Mouse (Mus musculus): ENCODE results near the gene Afmid. TPM values are rescaled to one million over a fixed set of nuclear protein-coding genes. Genes with fewer than 3 reads are reported as not detected.

Afmid gene
- total RNA-seq, 2 experiments from 2014 or later, result 1.9 to 3.1 TPM

DNA sequence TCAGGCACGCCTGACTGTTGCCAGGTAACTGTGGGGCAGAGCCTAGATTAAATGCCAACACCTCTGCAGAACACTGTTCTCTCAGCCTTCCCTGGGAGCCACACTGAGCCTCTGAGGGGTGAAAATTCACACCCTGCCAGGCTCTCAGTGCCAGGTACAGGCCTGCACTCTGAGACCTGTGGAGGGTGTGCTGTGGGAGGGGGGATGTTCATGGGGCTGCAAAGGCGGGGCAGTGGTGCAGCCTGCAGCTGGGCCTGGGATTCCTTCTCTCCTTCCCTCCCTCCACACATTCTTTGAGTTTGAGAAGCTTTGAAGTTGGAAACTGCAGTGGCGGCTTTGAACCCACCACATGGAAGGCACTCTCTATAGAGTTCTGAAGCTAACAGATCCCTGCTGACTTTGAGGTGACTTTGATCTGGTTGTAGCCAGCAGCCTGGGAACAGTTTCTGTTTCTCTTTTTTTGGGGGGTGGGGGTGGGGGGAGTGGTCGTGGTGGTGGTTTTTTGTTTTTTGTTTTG, 31.6 kb upstream of the Afmid start:
- DNase-seq, result no peak

GRCm38 (mm10) chr11:117796954-117797353, 28.8 kb upstream of the Afmid start:
- DNase-seq, result no peak

DNA sequence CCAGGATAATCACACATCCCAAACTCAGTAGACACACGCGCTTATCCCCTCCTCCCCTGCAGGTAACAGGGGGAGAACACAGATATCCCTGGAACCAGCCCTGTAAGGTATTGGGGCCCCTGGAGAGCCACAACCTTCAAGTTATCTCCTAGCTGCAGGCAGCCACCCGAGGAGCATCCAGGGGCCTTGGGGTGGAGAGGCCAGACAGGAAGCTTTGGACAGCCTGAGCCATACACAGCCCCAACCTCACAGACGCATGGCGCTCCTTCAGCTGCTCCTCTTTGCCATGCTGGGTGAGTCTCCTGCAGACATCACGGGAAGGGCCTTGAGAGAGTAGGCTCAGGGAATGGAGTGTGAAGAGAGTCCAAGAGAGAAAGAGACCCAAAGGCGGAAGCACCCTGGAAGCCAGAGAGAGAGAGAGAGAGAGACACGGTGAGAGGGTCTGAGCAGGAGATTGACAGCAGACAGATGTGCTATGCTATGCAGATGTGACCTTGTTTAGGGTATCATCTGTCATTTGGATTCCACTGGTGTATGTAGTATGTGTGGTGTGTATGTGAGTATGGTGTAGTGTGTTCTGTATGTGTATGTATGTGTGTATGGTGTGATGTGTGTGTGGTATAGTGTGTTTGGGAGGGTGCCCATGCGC, 28.1 kb upstream of the Afmid start, which contains the start of gene 6030468B19Rik:
6030468B19Rik (plus strand) TSS at position 150 of the 649 bp plus-strand sequence.
- DNase-seq, result no peak

- DNase-seq, result no peak
Measured at GRCm38 (mm10) chr11:117798160-117798541, 27.6 kb upstream of the Afmid start.

GRCm38 (mm10) chr11:117799174-117799573, 26.6 kb upstream of the Afmid start:
- DNase-seq, result no peak

GRCm38 (mm10) chr11:117800038-117800437, 25.7 kb upstream of the Afmid start:
- DNase-seq, result no peak

DNA sequence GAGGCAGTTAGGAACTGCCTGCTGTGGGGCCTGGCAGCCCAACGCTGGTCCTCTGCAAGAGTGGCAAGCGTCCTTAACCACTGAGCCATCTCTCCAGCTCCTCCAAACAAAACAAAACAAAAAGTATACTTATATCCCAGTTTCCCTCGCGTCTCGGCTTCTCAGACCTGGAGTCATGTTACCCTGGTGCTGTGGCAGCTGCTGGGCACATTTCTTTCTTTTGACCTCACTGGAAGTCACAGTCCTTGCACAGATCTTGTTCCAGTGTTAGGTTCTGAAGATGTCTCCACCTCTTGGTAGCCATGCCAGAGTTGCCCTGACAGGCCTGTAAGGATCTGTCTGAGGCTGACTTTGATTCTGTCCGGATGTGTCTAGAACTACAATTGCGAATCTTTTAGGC, 24.1 kb upstream of the Afmid start:
- no peak for DNase-seq

DNA sequence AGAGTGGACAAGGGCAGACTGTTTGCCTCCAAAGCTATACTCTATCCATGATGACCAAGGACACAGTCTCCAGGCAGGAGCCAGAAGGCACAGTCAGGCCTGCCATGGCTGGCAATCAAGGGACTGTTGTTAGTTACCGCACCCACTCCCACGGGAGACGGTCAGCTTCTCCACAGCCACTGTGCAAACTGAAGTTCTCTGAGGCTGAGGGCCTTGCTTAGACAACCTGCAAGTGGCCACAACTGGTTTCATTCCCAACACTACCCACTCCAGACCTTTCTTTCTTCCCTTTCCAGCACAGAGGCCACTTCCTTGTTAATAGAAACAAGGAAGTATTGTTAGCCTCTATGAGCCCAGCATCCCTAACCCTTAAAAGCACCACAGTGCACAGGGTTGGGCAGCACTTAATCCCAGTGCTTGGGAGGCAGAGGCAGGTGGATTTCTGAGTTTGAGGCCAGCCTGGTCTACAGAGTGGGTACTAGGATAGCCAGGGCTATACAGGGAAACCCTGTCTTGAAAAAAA, 22.5 kb upstream of the Afmid start:
- DNase-seq, result no peak

GRCm38 (mm10) chr11:117806781-117807180, 18.9 kb upstream of the Afmid start:
- no peak for DNase-seq

- DNase-seq, result peak; percentile 82
Measured at GRCm38 (mm10) chr11:117809407-117810311, 16.1 kb upstream of the Afmid start, which contains the start of the genes Gm20708 and Syngr2. Gene Gm20708 (plus strand): TSS chr11:117809668. Gene Syngr2 (plus strand): TSS chr11:117809668.

DNA sequence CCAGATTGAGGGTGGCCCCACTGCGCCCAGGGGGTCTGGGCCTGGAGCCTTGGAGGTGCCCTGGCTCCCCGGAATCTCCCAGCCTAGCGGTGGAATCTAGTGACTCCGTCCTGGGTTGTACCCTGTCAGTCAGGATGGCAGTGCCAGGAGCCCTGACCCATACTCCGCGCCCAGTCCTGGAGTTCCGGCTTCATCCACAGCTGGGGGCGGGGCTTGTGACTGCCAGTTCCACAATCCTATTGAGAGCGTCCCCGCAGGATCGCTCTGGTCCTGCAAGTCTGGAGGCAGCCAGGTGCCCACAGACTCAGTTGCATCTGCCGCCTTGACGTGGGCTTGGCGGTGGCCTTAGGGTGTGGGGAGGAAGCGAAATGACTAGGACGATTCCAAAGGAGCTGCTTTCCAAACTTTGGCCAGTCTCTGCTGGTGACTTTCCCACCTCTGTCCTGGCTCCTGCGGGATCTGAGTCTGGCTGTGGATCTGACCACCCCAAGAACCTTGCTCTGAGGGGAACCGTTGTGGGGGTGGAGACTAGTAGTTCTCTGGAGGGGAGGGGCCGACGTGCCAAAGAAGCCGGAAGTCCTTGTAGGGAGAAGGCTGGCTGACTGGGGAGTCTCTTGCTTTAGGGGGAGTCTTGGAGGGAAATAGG, 15.2 kb upstream of the Afmid start:
- peak; percentile 86 for DNase-seq

GRCm38 (mm10) chr11:117813867-117814266, 11.9 kb upstream of the Afmid start:
- DNase-seq, result no peak

DNA sequence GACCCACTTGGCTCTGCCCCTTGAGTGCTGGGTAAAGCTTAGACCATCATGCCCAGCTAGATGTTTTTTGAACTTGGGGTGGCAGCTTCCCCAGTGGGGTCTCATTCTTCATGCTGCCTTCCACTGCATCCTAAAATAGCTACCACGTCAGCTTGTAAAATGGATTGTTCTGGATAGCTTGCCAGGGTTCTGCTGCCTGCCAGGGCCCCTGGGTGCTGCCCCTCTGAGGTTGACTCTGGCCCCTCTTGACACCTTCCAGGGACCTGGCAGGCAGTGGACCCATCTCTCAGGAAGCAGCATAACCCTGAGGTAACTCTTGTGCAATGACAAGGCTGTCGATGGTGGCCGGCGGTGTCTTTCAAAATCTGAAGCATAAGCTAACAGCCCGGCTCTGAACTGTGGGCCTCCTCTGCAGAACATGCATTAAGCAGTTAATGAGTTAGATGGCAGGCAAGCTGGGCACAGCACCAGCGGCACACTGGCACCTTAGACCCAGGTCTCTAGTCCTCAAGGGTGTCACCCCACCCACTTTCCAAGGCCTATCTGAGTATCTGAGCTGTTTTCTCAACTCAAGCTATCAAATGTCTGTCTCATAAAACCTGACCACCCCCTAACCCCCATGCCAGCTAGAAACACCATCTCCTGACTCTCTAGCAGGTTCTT, 10.9 kb upstream of the Afmid start:
- DNase-seq, result no peak

DNA sequence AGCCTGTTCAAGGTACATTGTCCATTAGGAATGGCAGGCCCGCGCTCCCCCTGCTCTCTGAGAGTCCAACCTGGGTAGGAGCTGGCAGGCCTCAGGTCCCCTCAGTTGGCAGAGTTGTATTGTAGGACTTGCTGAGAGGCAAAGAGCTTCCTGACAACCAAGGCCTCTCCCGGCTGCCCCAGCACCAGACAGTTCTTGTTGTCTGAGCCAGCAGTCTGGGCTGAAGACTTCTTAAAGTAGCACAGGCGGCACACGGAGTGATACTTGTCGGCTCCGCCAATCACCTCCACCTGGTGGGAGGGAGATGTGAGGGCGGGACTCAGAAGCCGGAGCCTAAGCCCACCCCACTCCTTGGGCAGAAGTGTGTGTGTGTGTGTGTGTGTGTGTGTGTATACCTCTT, 9.9 kb upstream of the Afmid start:
- peak; percentile 57 for DNase-seq

DNA sequence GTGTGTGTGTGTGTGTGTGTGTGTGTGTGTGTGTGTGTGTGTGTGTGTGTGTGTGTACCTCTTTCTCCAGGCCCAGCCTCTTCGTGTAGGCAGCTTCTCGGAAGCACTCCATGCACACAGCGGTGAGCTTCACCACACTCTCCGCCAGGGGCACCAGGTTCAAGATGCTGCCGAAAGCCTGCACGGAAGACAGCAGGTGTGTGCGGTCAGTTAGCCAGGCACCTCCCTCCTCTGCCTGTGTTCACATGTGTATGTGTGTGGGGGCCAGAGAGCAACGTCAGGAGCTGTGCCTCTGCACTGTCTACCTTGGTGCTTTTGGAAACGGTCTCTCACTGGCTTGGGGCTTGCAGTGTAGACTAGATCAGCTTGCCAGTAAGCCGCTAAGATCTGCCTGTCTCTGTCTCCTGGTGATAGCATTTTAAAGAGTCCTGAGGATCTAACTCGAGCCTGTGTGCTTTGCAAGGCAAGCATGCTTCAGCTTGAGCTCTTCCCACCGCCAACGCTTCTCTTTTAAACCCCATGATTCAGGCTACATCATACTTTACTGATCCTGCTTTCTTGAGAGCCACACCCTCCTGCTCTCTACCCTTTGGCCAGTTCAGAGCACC, 9.2 kb upstream of the Afmid start:
- DNase-seq, result no peak

DNA sequence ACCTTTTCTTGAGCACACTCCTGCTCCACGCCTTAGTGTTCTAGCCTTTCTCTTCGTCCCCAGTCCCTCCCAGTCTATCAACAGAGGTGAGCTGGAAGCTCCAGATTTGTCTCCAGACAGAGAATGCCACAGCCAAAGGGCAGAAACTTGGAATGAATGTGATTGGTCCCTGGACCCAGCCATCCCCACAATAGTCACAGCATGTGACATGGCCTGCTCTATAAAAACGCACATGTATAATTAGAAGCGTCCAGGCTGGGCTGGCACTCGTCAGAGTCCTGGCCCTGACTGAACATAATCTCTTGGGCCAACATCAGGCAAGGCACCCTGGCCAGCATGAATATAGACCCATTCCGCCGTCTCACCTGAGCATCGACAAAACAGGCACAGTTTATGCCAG, 6.6 kb upstream of the Afmid start:
- DNase-seq, result peak; percentile 84

DNA sequence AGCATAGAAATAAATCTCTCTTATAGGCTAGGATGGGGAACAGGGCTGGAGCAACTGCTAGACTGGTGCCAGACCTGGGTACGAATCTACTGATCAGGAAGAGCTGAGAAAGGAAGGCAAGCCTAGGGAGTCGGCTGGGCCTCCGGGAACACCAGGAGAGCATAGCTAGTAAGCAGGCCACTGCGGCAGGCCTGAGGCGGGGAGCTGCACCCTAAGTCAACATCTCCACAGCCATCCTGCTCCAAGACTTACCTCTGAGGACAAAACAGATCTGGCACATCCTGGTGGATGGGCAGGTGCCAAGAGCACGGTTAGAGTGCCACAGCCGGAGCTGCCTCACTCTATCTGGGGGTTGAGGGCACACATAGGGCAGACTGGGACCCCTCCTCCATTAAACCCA, 5.6 kb upstream of the Afmid start:
- DNase-seq, result no peak

GRCm38 (mm10) chr11:117821868-117822267, 3.9 kb upstream of the Afmid start:
- DNase-seq, result no peak

DNA sequence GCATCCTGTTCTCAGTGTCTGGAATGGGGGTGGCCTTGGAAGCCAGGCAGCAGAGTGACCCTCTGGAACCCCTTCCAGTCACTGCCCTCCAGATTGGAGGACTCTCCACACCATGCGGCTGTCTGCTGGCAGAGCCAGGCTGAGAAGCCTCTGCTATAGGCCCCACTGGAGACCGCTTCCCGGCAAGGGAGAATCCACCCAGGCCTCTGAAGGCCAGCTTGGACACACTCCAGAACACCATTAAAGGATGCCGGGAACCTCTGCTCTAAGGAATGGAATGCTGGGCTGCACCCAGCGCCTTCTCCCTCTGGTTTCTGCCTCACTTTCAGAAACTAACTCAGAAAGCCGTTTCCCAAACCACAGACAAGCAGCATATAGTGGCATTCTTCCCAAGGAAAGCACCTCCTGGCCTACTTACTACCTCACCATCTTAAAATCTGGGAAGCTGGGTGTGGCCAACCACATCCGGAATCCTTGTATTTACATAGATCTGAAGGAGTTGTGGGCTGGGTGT, 2.9 kb upstream of the Afmid start:
- DNase-seq, result no peak

- no peak for DNase-seq
Measured at GRCm38 (mm10) chr11:117823411-117823810, 2.3 kb upstream of the Afmid start.

Data from gastrocnemius, postnatal 25 days (tissue).